Mouse (Mus musculus) gastrocnemius, postnatal 4 days (tissue): ENCODE measurements around the gene Csgalnact2. TPM values are rescaled to one million over a fixed set of nuclear protein-coding genes. Genes with fewer than 3 reads are reported as not detected.
A peak's percentile ranks its signal among the peaks of the same experiment; 100 is the strongest.

Experiments
- DNase-seq, 2 experiments: peaks; one replicate each; pipeline ENCODE4 v3.0.0; 2021 to 2022; ENCODE audit warnings: low spot score in 2 of 2, mixed read lengths in 2 of 2
- long read RNA-seq, 2 experiments: library from polyadenylated mRNA; stranded (forward); transcript quantifications; one replicate each; pipeline ENCODE4 v2.0.0; 2021
- total RNA-seq, 2 experiments: library from RNA; stranded (reverse); gene quantifications; 2 replicates each; pipeline ENCODE4 v1.2.3; 2021

Csgalnact2 gene
- total RNA-seq: 10 to 100 TPM; 19.4 to 22.8 TPM
- long read RNA-seq, experiment 1, transcript Csgalnact2-201 (8 exons, 3,661 nt): major isoform, 18 of 30 reads
- long read RNA-seq, experiment 1, partial matches to known transcripts: 1 of 30 reads
- long read RNA-seq, experiment 1, other reads (novel, unspliced or antisense): 11 of 30 reads
- long read RNA-seq, experiment 2, transcript Csgalnact2-201 (8 exons, 3,661 nt): major isoform, 18 of 22 reads
- long read RNA-seq, experiment 2, partial matches to known transcripts: 0 of 22 reads
- long read RNA-seq, experiment 2, other reads (novel, unspliced or antisense): 4 of 22 reads

- DNase-seq: peak; percentile 93 to 95
Measured at GRCm38 (mm10) chr6:118138731-118139709, at the start of gene Csgalnact2. TSS of gene Csgalnact2 (minus strand) at chr6:118139140.

- no peak for DNase-seq
Measured at GRCm38 (mm10) chr6:118188599-118188998, 49.7 kb upstream of the Csgalnact2 start.

GRCm38 (mm10) chr6:118187285-118187641, 48.3 kb upstream of the Csgalnact2 start:
- no peak for DNase-seq

- no peak for DNase-seq
Measured at GRCm38 (mm10) chr6:118186620-118187284, 47.8 kb upstream of the Csgalnact2 start.

- DNase-seq: no peak
Measured at GRCm38 (mm10) chr6:118184126-118184525, 45.2 kb upstream of the Csgalnact2 start.

- DNase-seq: no peak
Measured at GRCm38 (mm10) chr6:118180085-118180423, 41.1 kb upstream of the Csgalnact2 start.

- peak in 1 of 2 experiments; percentile 67 for DNase-seq
Measured at GRCm38 (mm10) chr6:118179316-118180084, 40.6 kb upstream of the Csgalnact2 start.

GRCm38 (mm10) chr6:118173975-118174328, 35.0 kb upstream of the Csgalnact2 start:
- no peak for DNase-seq

GRCm38 (mm10) chr6:118173251-118173974, 34.5 kb upstream of the Csgalnact2 start:
- DNase-seq: no peak

- no peak for DNase-seq
Measured at GRCm38 (mm10) chr6:118171386-118171785, 32.4 kb upstream of the Csgalnact2 start.

- no peak for DNase-seq
Measured at GRCm38 (mm10) chr6:118168106-118168505, 29.2 kb upstream of the Csgalnact2 start.

- no peak for DNase-seq
Measured at GRCm38 (mm10) chr6:118167013-118167412, 28.1 kb upstream of the Csgalnact2 start.

- no peak for DNase-seq
Measured at GRCm38 (mm10) chr6:118165516-118165915, 26.6 kb upstream of the Csgalnact2 start.

GRCm38 (mm10) chr6:118164691-118165090, 25.8 kb upstream of the Csgalnact2 start:
- no peak for DNase-seq

- DNase-seq: no peak
Measured at GRCm38 (mm10) chr6:118163086-118163485, 24.1 kb upstream of the Csgalnact2 start.

GRCm38 (mm10) chr6:118162457-118163082, 23.6 kb upstream of the Csgalnact2 start:
- no peak for DNase-seq

- DNase-seq: peak in 1 of 2 experiments; percentile 1
Measured at GRCm38 (mm10) chr6:118153091-118153490, 14.2 kb upstream of the Csgalnact2 start.

GRCm38 (mm10) chr6:118150988-118151387, 12.0 kb upstream of the Csgalnact2 start:
- no peak for DNase-seq

GRCm38 (mm10) chr6:118150538-118150937, 11.6 kb upstream of the Csgalnact2 start:
- DNase-seq: no peak

- no peak for DNase-seq
Measured at GRCm38 (mm10) chr6:118150128-118150527, 11.2 kb upstream of the Csgalnact2 start.
